Mouse (Mus musculus) megakaryocyte, embryonic 14.5 days (primary cell): ENCODE data around the gene Dcxr.

Source experiments
- FLI1 ChIP-seq: IDR thresholded peaks from 2 replicates; pipeline ENCODE4 v1.6.1; 2012; ENCODE audit warnings: low read length, inconsistent platforms, mixed read lengths
- GATA1 ChIP-seq: IDR thresholded peaks from 3 replicates; pipeline ENCODE4 v1.6.1; 2012; ENCODE audit warnings: mixed read lengths, low read length, inconsistent platforms, borderline replicate concordance

- TF ChIP-seq GATA1 (no peak), FLI1 (no peak)
These were observed 42.4 kb downstream of the Dcxr start for GRCm38 (mm10) chr11:120684660-120685059.
